Mouse (Mus musculus) midbrain, embryonic 11.5 days (tissue): Measurements from ENCODE around the gene Aacs. TPM values are rescaled to one million over a fixed set of nuclear protein-coding genes. Genes with fewer than 3 reads are reported as not detected.

Experiments
- ATAC-seq: fragments of 200-750 bp; cut with Nextera tagmentation; 2 replicates; pipeline ENCODE4 v1.8.0; 2017; ENCODE audit warnings: moderate TSS enrichment, moderate library complexity; ENCODE audit not compliant: low FRiP score
- DNase-seq: peaks from one replicate; pipeline ENCODE4 v3.0.0; 2015; ENCODE audit warnings: low spot score; ENCODE audit errors: missing footprints
- H3K27ac ChIP-seq: fragments of 300-500 bp; sonication (generic); 2 replicates; pipeline ENCODE4 v1.5.1; 2014; ENCODE audit warnings: low read depth, low read length
- H3K27me3 ChIP-seq: fragments of 300-500 bp; sonication (generic); 2 replicates; pipeline ENCODE4 v1.6.1; 2014; ENCODE audit warnings: mild to moderate bottlenecking, low read length, moderate library complexity, mixed read lengths; ENCODE audit not compliant: control insufficient read depth, insufficient read depth
- H3K36me3 ChIP-seq: fragments of 300-500 bp; sonication (generic); 2 replicates; pipeline ENCODE4 v1.6.1; 2014; ENCODE audit warnings: mild to moderate bottlenecking, low read length, moderate library complexity, mixed read lengths; ENCODE audit not compliant: control insufficient read depth, insufficient read depth
- H3K4me1 ChIP-seq: fragments of 300-500 bp; sonication (generic); 2 replicates; pipeline ENCODE4 v1.6.1; 2014; ENCODE audit warnings: low read length; ENCODE audit not compliant: control insufficient read depth, insufficient read depth
- H3K4me2 ChIP-seq: fragments of 300-500 bp; sonication (generic); 2 replicates; pipeline ENCODE4 v1.6.1; 2014; ENCODE audit warnings: mild to moderate bottlenecking, moderate library complexity
- H3K4me3 ChIP-seq: fragments of 300-500 bp; sonication (generic); 2 replicates; pipeline ENCODE4 v1.5.1; 2014; ENCODE audit warnings: low read depth, low read length
- H3K9ac ChIP-seq: fragments of 300-500 bp; sonication (generic); 2 replicates; pipeline ENCODE4 v1.6.1; 2014; ENCODE audit warnings: low read length
- H3K9me3 ChIP-seq: fragments of 300-500 bp; sonication (generic); 2 replicates; pipeline ENCODE4 v1.6.1; 2016; ENCODE audit warnings: low read length; ENCODE audit not compliant: control insufficient read depth
- WGBS: fragments of 180-500 bp; shearing (Covaris S2); extraction: QIAGEN DNeasy Blood & Tissue Kit; methylation state at CpG from one replicate; pipeline ENCODE4 v1.1.7; 2014; 5-methylcytosine and 5-hydroxymethylcytosine counted together
- microRNA-seq: library from miRNA; unstranded; fragments of <30 nt; microRNA quantifications from one replicate; pipeline ENCODE4, GENCODE M21; 2017
- polyA plus RNA-seq: library from polyadenylated mRNA; unstranded; fragments of >200 nt; fragmentation: Nextera tagmentation; extraction: Ambion mirVana; gene quantifications from 2 replicates; pipeline ENCODE4 v1.2.1, GENCODE M21; 2014

Aacs gene
- polyA plus RNA-seq, 1 experiment from 2014 or later, result 53.2 TPM

- ATAC-seq, result no peak
- Histone ChIP-seq H3K9ac (no peak overlapping the region), H3K9me3 (no peaks in the 10 kb centered on the region), H3K4me1 (no peaks in the 10 kb centered on the region), H3K4me2 (no peak overlapping the region), H3K27me3 (no peaks in the 10 kb centered on the region), H3K27ac (no peak overlapping the region), H3K4me3 (no peak overlapping the region), H3K36me3 (no peaks in the 10 kb centered on the region)
- 69% methylated on average over 6 of the region's 6 CpGs for WGBS
- DNase-seq, result no peak
Observed at GRCm38 (mm10) chr5:125563492-125563891, 87.9 kb downstream of the Aacs start.

DNA sequence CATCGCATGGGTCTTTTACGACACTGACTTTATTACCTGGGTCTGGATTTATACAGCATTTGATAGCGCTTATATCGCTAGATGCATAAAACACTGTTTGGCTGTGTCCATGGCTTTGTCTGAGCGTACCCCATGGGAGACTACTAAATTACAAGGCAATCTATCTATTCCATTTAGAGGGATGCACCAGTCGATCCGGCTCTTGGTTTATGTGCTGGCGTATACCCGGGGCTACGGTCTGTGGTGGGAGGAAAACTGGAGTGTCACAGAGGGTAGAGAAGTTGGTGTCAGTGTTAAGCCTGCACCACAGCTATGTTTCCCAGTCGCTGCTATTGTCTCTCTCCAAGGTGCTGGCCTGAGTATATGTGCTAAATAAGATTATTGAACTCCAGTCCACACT is 90.1 kb downstream of the Aacs start:
- no peak for ATAC-seq
- DNase-seq, result no peak
- Histone ChIP-seq H3K4me3 (no peak overlapping the region), H3K4me2 (no peak overlapping the region), H3K27me3 (no peaks in the 10 kb centered on the region), H3K9me3 (no peaks in the 10 kb centered on the region), H3K27ac (no peak overlapping the region), H3K4me1 (no peaks in the 10 kb centered on the region), H3K36me3 (no peaks in the 10 kb centered on the region), H3K9ac (no peak overlapping the region)
- 81% methylated on average over 11 of the region's 11 CpGs for WGBS

Small RNA genes lying within 50 kb of the gene (microRNA-seq; reads per million reads assigned to microRNA genes)
- gene Gm27551, result not detected

Other genes starting within 250 kb of the Aacs start
- gene Scarb1, start 134.7 kb upstream of the Aacs start, polyA plus RNA-seq, result 26.0 and 26.5 TPM in 2 replicates
- 0.12 and 0.29 TPM in 2 replicates for gene Gm10382, start 86.5 kb upstream of the Aacs start, polyA plus RNA-seq
- 1,030 and 1,101 TPM in 2 replicates for gene Ubc, start 85.6 kb upstream of the Aacs start, polyA plus RNA-seq
- gene Dhx37, start 41.7 kb upstream of the Aacs start, polyA plus RNA-seq, result 9.2 and 9.9 TPM in 2 replicates
- gene Bri3bp, start 34.2 kb upstream of the Aacs start, polyA plus RNA-seq, result 28.4 and 29.4 TPM in 2 replicates
- 0.42 and 0.50 TPM in 2 replicates for gene Tmem132b, start 56.0 kb downstream of the Aacs start, polyA plus RNA-seq